Mouse (Mus musculus) CH12.LX (cell line): ENCODE measurements around the gene Nat8f6. TPM values are rescaled to one million over a fixed set of nuclear protein-coding genes. Genes with fewer than 3 reads are reported as not detected.
"Not testable (repeated sequence)": the region's sequence is repeated elsewhere in the genome, so short reads cannot be mapped to it uniquely, and the experiment has no call there.

Experiments used
- DNase-seq: peaks from one replicate; pipeline ENCODE4 v3.0.0-alpha.2; 2013; ENCODE audit errors: extremely low read depth
- H3K27ac ChIP-seq: 2 replicates; pipeline ENCODE4 v1.5.1; 2012; ENCODE audit warnings: low read depth, mild to moderate bottlenecking, control low read depth, moderate library complexity; ENCODE audit not compliant: insufficient read depth
- H3K27me3 ChIP-seq: replicated peaks from 2 replicates; pipeline ENCODE3; 2012; ENCODE audit warnings: inconsistent platforms
- H3K36me3 ChIP-seq, 2 experiments: replicated peaks in 1 of 2; 2 replicates each; pipeline versions ENCODE3 to v1.6.1; 2012; ENCODE audit warnings: inconsistent platforms in 1 of 2, low read length in 1 of 2, mild to moderate bottlenecking in 1 of 2, mixed read lengths in 1 of 2, moderate library complexity in 1 of 2; ENCODE audit not compliant: control insufficient read depth in 1 of 2, insufficient read depth in 1 of 2
- H3K4me1 ChIP-seq, 2 experiments: 2 replicates each; pipeline ENCODE4 v1.6.1; 2012; ENCODE audit warnings: inconsistent platforms in 1 of 2, moderate library complexity in 1 of 2; ENCODE audit not compliant: insufficient read depth in 2 of 2, control insufficient read depth in 1 of 2
- H3K4me2 ChIP-seq: 2 replicates; pipeline ENCODE4 v1.6.1; 2012; ENCODE audit warnings: low read depth, mild to moderate bottlenecking, control low read depth; ENCODE audit not compliant: poor library complexity, insufficient read depth, severe bottlenecking
- H3K4me3 ChIP-seq, 3 experiments: fragments of 150-350 bp in 1 of 3; sonication (generic) in 1 of 3; replicated peaks in 1 of 3; 2 replicates each; pipeline versions ENCODE3 to v1.5.1; 2011 to 2012; ENCODE audit warnings: low read depth in 2 of 3, low read length in 2 of 3, mild to moderate bottlenecking in 2 of 3, moderate library complexity in 2 of 3, control low read depth in 1 of 3, improper control_type of control experiment in 1 of 3, inconsistent platforms in 1 of 3, mixed read lengths in 1 of 3; ENCODE audit not compliant: poor library complexity in 1 of 3
- H3K79me2 ChIP-seq: replicated peaks from 2 replicates; pipeline ENCODE4 v1.6.1; 2012; ENCODE audit warnings: mild to moderate bottlenecking, moderate library complexity; ENCODE audit not compliant: control insufficient read depth, poor library complexity, insufficient read depth, severe bottlenecking; ENCODE audit errors: extremely low read depth
- H3K9ac ChIP-seq: 2 replicates; pipeline ENCODE4 v1.6.1; 2012; ENCODE audit warnings: low read depth, mild to moderate bottlenecking, control low read depth, moderate library complexity; ENCODE audit not compliant: insufficient read depth
- H3K9me3 ChIP-seq: replicated peaks from 2 replicates; pipeline ENCODE3; 2012; ENCODE audit warnings: low read length, inconsistent platforms, mixed read lengths
- CHD1 ChIP-seq: IDR thresholded peaks from 2 replicates; pipeline ENCODE4 v1.6.1; 2012; ENCODE audit warnings: low read depth, low read length, improper control_type of control experiment, inconsistent platforms
- CTCF ChIP-seq, 2 experiments: IDR thresholded peaks in 1 of 2; conservative IDR thresholded peaks in 1 of 2; 2 replicates each; pipeline ENCODE4 v1.5.1; 2011 to 2012; ENCODE audit warnings: low read depth in 2 of 2, low read length in 2 of 2, improper control_type of control experiment in 1 of 2, inconsistent platforms in 1 of 2, mild to moderate bottlenecking in 1 of 2, moderate library complexity in 1 of 2
- EP300 ChIP-seq: IDR thresholded peaks from 2 replicates; pipeline ENCODE4 v1.6.1; 2011; ENCODE audit warnings: low read length, improper control_type of control experiment
- IRF4 ChIP-seq: IDR thresholded peaks from 2 replicates; pipeline ENCODE4 v1.6.1; 2014; ENCODE audit warnings: low read depth, mild to moderate bottlenecking, inconsistent platforms, low read length, improper control_type of control experiment
- JUN ChIP-seq: IDR thresholded peaks from 2 replicates; pipeline ENCODE4 v1.6.1; 2011; ENCODE audit warnings: low read depth, mild to moderate bottlenecking, low read length, improper control_type of control experiment, moderate library complexity; ENCODE audit not compliant: insufficient read depth
- JUND ChIP-seq: conservative IDR thresholded peaks from 2 replicates; pipeline ENCODE4 v1.6.1; 2011; ENCODE audit warnings: low read depth, low read length, improper control_type of control experiment
- KAT2A ChIP-seq: IDR thresholded peaks from 2 replicates; pipeline ENCODE4 v1.6.1; 2012; ENCODE audit warnings: low read length, improper control_type of control experiment, inconsistent platforms; ENCODE audit not compliant: insufficient replicate concordance
- MYC ChIP-seq: IDR thresholded peaks from 2 replicates; pipeline ENCODE4 v1.6.1; 2011; ENCODE audit warnings: low read depth, mild to moderate bottlenecking, improper control_type of control experiment, low read length
- NRF1 ChIP-seq: IDR thresholded peaks from 2 replicates; pipeline ENCODE4 v1.6.1; 2014; ENCODE audit warnings: low read depth, mild to moderate bottlenecking, inconsistent platforms, low read length, improper control_type of control experiment, moderate library complexity
- PAX5 ChIP-seq: IDR thresholded peaks from 2 replicates; pipeline ENCODE4 v1.6.1; 2012; ENCODE audit warnings: low read length, inconsistent platforms, mixed read lengths
- POLR2AphosphoS2 ChIP-seq: IDR thresholded peaks from 2 replicates; pipeline ENCODE4 v1.6.1; 2011; ENCODE audit warnings: low read depth, low read length, improper control_type of control experiment
- RCOR1 ChIP-seq: conservative IDR thresholded peaks from 2 replicates; pipeline ENCODE4 v1.6.1; 2012; ENCODE audit warnings: low read depth, mild to moderate bottlenecking, inconsistent platforms, low read length, improper control_type of control experiment
- TBP ChIP-seq: conservative IDR thresholded peaks from 2 replicates; pipeline ENCODE4 v1.6.1; 2011; ENCODE audit warnings: low read depth, low read length, improper control_type of control experiment
- TCF12 ChIP-seq: IDR thresholded peaks from 2 replicates; pipeline ENCODE4 v1.6.1; 2014; ENCODE audit warnings: low read depth, mild to moderate bottlenecking, inconsistent platforms, low read length, improper control_type of control experiment
- USF1 ChIP-seq: IDR thresholded peaks from 2 replicates; pipeline ENCODE4 v1.6.1; 2014; ENCODE audit warnings: low read depth, mild to moderate bottlenecking, inconsistent platforms, low read length, improper control_type of control experiment
- ZC3H11A ChIP-seq: IDR thresholded peaks from 2 replicates; pipeline ENCODE4 v1.6.1; 2012; ENCODE audit warnings: low read depth, mild to moderate bottlenecking, inconsistent platforms, low read length, improper control_type of control experiment
- ZKSCAN1 ChIP-seq: IDR thresholded peaks from 2 replicates; pipeline ENCODE4 v1.6.1; 2012; ENCODE audit warnings: low read depth, inconsistent platforms, low read length, improper control_type of control experiment, borderline replicate concordance
- ZMIZ1 ChIP-seq: IDR thresholded peaks from 2 replicates; pipeline ENCODE4 v1.6.1; 2012; ENCODE audit warnings: low read depth, mild to moderate bottlenecking, inconsistent platforms, low read length, improper control_type of control experiment
- ZNF384 ChIP-seq: IDR thresholded peaks from 2 replicates; pipeline ENCODE4 v1.6.1; 2012; ENCODE audit warnings: low read depth, low read length, improper control_type of control experiment, inconsistent platforms
- dilution Hi-C: fragments of 300-500 bp; cut with MboI; formaldehyde crosslinking; loops from 2 replicates; pipeline ENCODE4 v1.14.3; 2020; ENCODE audit warnings: low sequenced_read_pairs; ENCODE audit not compliant: extremely low pct_unique_long_range_greater_than_20kb, extremely low pct_ligation_motif_present
- in situ Hi-C: fragments of 300-500 bp; cut with MboI; formaldehyde crosslinking; loops from 3 replicates; pipeline ENCODE4 v1.14.3; 2019; ENCODE audit warnings: low sequenced_read_pairs, low pct_ligation_motif_present, low pct_unique_long_range_greater_than_20kb, mixed read lengths
- polyA plus RNA-seq: library from polyadenylated mRNA; unstranded; fragments of >175 nt; gene quantifications from 2 replicates; pipeline ENCODE4 v1.2.1, GENCODE M21; 2012; ENCODE audit warnings: low read depth; ENCODE audit not compliant: insufficient read length
- total RNA-seq, 2 experiments: library from RNA; depleted of rRNA; stranded (reverse); fragments of 300-350 nt in 1 of 2; fragments of >200 nt in 1 of 2; gene quantifications; 2 replicates each; pipeline ENCODE4 v1.2.3; 2012 to 2014

Gene Nat8f6
- total and polyA plus RNA-seq, 3 experiments, result not detected

DNA sequence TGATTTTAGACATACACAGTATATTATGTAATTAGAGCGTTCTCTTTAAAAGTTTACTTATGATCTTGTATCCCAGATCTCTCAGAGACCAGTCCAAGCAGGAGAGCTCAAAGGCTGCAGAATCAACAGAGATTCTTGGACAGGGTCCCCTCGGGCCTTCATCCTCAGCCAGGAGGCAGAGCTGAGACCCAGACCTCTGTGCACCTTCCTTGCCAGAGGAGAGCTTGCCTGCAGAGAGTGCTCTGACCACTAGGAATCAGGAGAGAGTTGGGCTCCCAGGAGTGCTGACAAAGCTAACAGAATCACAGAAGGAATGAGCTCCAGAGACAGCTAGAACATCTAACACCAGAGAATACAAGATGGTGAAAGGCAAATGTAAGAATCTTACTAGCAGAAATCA, 7.4 kb downstream of the Nat8f6 start:
- no peak overlapping the region for H3K4me3 ChIP-seq
- dilution Hi-C loops (no loop called here), in situ Hi-C loops (no loop called here)
- H3K27me3 ChIP-seq, result peaks cover 38% of the 10 kb centered on the region
- H3K27ac ChIP-seq, result no peak overlapping the region
- H3K9ac ChIP-seq, result no peak overlapping the region
- H3K79me2 ChIP-seq, result no peaks in the 10 kb centered on the region
- no peak overlapping the region for H3K4me2 ChIP-seq
- no peaks in the 10 kb centered on the region for H3K36me3 ChIP-seq
- H3K9me3 ChIP-seq, result no peaks in the 10 kb centered on the region
- no peak for TF ChIP-seq JUND
- no peak for TF ChIP-seq ZMIZ1
- no peak for TF ChIP-seq ZNF384
- no peak for TF ChIP-seq CTCF (conservative IDR thresholded peaks at IDR 0.05 in 1 of 2, IDR thresholded peaks at IDR 0.05 in 1 of 2; ENCODE audit: low read depth in 2 of 2, low read length in 2 of 2)
- TF ChIP-seq IRF4, result no peak
- TF ChIP-seq MYC, result no peak
- no peak for TF ChIP-seq TCF12
- TF ChIP-seq CHD1, result no peak
- no peak for TF ChIP-seq POLR2AphosphoS2
- TF ChIP-seq USF1, result no peak
- no peak for TF ChIP-seq ZC3H11A
- no peak for TF ChIP-seq RCOR1
- no peak for TF ChIP-seq ZKSCAN1
- TF ChIP-seq EP300, result no peak
- TF ChIP-seq NRF1, result no peak
- TF ChIP-seq PAX5, result no peak
- no peak for TF ChIP-seq TBP
- TF ChIP-seq JUN, result no peak
- no peak for TF ChIP-seq KAT2A
- H3K4me1 ChIP-seq, result no peaks in the 10 kb centered on the region
- DNase-seq, result no peak

DNA sequence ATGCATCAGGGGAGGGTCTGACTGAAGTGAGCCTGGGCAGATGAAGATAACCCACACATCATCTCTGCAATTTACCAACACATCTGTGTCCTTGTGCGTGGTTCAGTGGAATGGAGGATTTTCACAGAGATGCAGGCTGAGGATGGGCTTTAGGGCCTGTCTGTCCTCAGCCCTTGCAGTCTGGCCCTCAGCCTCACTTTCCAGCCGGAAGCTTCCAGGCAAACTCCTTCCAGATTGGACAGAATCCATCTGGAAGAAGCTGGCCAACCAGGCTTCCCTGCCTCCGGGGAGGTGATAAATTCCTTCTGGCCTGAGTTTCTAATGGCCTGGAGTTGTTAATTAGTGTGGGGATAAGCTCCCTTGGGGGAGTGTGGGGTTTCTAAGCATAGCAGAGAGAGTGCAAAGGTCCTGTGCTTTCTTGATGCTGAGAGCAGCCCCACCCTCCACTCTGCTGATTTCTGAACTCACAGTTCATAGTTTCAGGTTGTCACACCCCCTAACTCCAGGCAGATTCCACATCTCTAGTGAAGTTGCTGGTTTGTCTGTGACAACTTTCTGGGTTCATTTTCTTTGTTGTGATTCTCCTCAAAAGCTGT, 9.7 kb downstream of the Nat8f6 start:
- H3K4me3 ChIP-seq, in situ Hi-C loops, H3K4me2 ChIP-seq, H3K9ac ChIP-seq, H3K27ac ChIP-seq, H3K9me3 ChIP-seq, dilution Hi-C loops, H3K36me3 ChIP-seq, H3K79me2 ChIP-seq, H3K4me1 ChIP-seq, DNase-seq: not testable (repeated sequence)
- H3K27me3 ChIP-seq, result peaks cover 17% of the 10 kb centered on the region

DNA sequence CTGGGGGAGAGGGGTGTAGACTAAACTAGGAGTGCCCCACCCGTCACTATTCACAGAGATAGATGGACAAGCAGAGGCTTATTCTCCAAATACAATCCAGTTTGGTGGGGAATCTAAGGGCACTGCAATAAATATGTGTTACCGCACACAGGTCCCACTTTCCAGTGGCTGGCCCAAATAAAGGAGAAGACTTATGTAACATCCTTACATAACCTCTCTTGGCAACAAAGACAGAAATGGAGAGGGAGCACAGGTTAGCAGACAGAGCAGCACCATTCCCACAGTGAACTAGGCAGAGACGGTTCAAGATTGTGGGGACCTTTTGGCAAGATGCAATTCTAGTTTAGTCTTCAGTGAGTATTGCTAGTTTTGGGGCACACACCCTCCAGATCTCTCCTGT, 10.2 kb downstream of the Nat8f6 start:
- peaks cover 17% of the 10 kb centered on the region for H3K27me3 ChIP-seq
- H3K36me3 ChIP-seq, H3K4me1 ChIP-seq, in situ Hi-C loops, H3K9ac ChIP-seq, H3K9me3 ChIP-seq, H3K4me3 ChIP-seq, H3K27ac ChIP-seq, H3K4me2 ChIP-seq, dilution Hi-C loops, DNase-seq, H3K79me2 ChIP-seq: not testable (repeated sequence)

GRCm38 (mm10) chr6:85809784-85810183, 11.0 kb downstream of the Nat8f6 start:
- H3K9me3 ChIP-seq, dilution Hi-C loops: not testable (repeated sequence)

More at GRCm38 (mm10) chr6:85809784-85810183, 11.0 kb downstream of the Nat8f6 start:
- H3K36me3 ChIP-seq, H3K27ac ChIP-seq, H3K4me2 ChIP-seq, H3K9ac ChIP-seq, in situ Hi-C loops, DNase-seq, H3K79me2 ChIP-seq, H3K4me1 ChIP-seq, H3K4me3 ChIP-seq: not testable (repeated sequence)
- peaks cover 17% of the 10 kb centered on the region for H3K27me3 ChIP-seq
